Mouse (Mus musculus) liver, embryonic 13.5 days (tissue): ENCODE measurements around the gene Pex14. TPM values are rescaled to one million over a fixed set of nuclear protein-coding genes. Genes with fewer than 3 reads are reported as not detected.

Experiments
- ATAC-seq: fragments of 200-750 bp; cut with Nextera tagmentation; 2 replicates; pipeline ENCODE4 v1.8.0; 2017; ENCODE audit warnings: low read depth, mild to moderate bottlenecking, moderate number of reproducible peaks, moderate library complexity
- DNase-seq: peaks from one replicate; pipeline ENCODE4 v3.0.0; 2022
- H3K27ac ChIP-seq: fragments of 300-500 bp; sonication (generic); 2 replicates; pipeline ENCODE4 v1.5.1; 2015; ENCODE audit warnings: moderate library complexity, mild to moderate bottlenecking, inconsistent platforms
- H3K27me3 ChIP-seq: fragments of 300-500 bp; sonication (generic); 2 replicates; pipeline ENCODE4 v1.6.1; 2015; ENCODE audit warnings: mild to moderate bottlenecking, inconsistent platforms
- H3K36me3 ChIP-seq: fragments of 300-500 bp; sonication (generic); 2 replicates; pipeline ENCODE4 v1.6.1; 2015; ENCODE audit warnings: mild to moderate bottlenecking, inconsistent platforms
- H3K4me1 ChIP-seq: fragments of 300-500 bp; sonication (generic); replicated peaks from 2 replicates; pipeline ENCODE4 v1.6.1; 2015; ENCODE audit warnings: inconsistent platforms
- H3K4me2 ChIP-seq: fragments of 300-500 bp; sonication (generic); 2 replicates; pipeline ENCODE4 v1.6.1; 2015; ENCODE audit warnings: inconsistent platforms, mild to moderate bottlenecking, moderate library complexity
- H3K4me3 ChIP-seq: fragments of 300-500 bp; sonication (generic); replicated peaks from 2 replicates; pipeline ENCODE4 v1.5.1; 2015; ENCODE audit warnings: mild to moderate bottlenecking, inconsistent platforms
- H3K9ac ChIP-seq: fragments of 300-500 bp; sonication (generic); 2 replicates; pipeline ENCODE4 v1.6.1; 2015; ENCODE audit warnings: mild to moderate bottlenecking, inconsistent platforms
- H3K9me3 ChIP-seq: fragments of 300-500 bp; sonication (generic); replicated peaks from 2 replicates; pipeline ENCODE4 v1.6.1; 2016; ENCODE audit warnings: inconsistent platforms
- WGBS: fragments of 180-500 bp; shearing (Covaris S2); methylation state at CpG from one replicate; pipeline ENCODE4 v1.1.7; 2015; ENCODE audit not compliant: insufficient replicate concordance; 5-methylcytosine and 5-hydroxymethylcytosine counted together
- polyA plus RNA-seq: library from polyadenylated mRNA; unstranded; fragments of >200 nt; fragmentation: Nextera tagmentation; extraction: Ambion mirVana; gene quantifications from 2 replicates; pipeline ENCODE4 v1.2.1, GENCODE M21; 2015

Gene Pex14
- polyA plus RNA-seq, 1 experiment from 2014 or later = 27.7 TPM

DNA sequence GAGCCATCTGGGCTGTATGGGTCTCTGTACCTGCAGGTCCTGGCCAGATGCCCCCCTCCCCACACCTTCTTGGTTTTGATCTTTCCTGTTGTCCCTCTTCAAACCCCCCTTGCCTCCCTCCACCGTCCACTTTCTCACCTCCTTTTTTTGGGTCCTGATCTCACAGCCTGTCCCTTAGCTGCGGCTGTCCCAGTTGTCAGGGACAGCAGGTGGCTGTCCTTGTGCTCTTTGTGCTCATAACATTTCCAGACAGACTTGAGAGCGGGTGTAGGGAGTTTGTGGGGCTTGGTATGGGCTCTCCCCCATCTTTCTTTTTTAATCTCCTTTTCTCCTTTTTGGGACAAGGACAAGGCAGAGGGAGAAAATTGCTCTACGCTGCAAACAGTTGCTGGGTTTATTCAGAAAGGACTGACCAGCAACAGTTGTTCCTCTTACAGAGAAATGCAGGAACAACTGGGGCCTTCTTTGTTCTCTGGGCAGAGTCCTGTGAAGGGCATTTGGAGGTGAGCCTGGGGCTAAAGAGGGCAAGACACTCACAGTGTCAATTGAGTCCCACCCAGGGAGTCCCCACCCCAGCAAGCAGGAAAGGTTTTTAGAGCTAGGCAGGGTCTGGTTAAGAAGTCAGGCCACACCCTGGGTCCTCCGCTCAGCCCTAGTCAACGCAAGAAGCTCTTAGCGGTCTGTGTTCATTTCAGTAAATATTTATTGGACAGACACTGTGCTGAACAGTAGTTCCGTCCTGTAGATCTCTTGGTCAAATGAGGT is 186.7 kb downstream of the Pex14 start:
- no peak for DNase-seq
- no peak overlapping the region for H3K4me2 ChIP-seq
- peaks cover 6% of the 10 kb centered on the region; the same call in 1 of the 2 replicates for H3K4me1 ChIP-seq
- H3K9ac ChIP-seq = no peak overlapping the region
- H3K27ac ChIP-seq = no peak overlapping the region
- no peaks in the 10 kb centered on the region for H3K36me3 ChIP-seq
- H3K9me3 ChIP-seq = no peaks in the 10 kb centered on the region
- H3K27me3 ChIP-seq = peaks cover 3% of the 10 kb centered on the region; the same call in 1 of the 2 replicates
- no peak overlapping the region for H3K4me3 ChIP-seq
- 55% methylated on average over 8 of the region's 8 CpGs for WGBS
- ATAC-seq = no peak

DNA sequence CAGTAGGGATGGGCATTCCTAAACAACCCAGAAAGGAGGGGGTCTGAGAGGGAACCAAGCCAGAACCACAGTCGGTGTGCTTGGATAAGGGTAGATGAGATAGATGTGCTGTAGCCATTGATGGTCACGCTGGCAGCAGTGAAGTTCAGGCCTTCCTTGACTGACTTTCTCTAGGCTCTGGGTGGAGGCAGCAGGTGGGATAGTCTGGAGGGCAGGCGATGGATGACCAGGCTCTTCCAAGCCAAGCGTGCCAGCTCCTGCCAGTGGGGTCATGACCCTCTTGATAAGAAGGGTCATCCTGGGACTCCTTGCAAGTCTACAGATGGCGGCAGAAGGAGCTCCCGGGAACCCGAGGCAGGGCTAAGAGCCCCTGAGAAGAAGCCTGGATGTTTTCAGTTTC is 187.5 kb downstream of the Pex14 start:
- Histone ChIP-seq H3K4me2 (no peak overlapping the region), H3K27ac (no peak overlapping the region), H3K36me3 (no peaks in the 10 kb centered on the region), H3K4me3 (no peak overlapping the region), H3K27me3 (0 out of 2 replicates have a peak, but pooled peaks cover 3% of the 10 kb centered on the region), H3K4me1 (peaks cover 6% of the 10 kb centered on the region; the same call in 1 of the 2 replicates), H3K9ac (no peak overlapping the region), H3K9me3 (no peaks in the 10 kb centered on the region)
- ATAC-seq = no peak
- no peak for DNase-seq
- WGBS = 55% methylated on average over 7 of the region's 7 CpGs

Other genes starting within 250 kb of the Pex14 start
- 20.7 and 22.7 TPM in 2 replicates for gene Dffa, start 4.3 kb upstream of the Pex14 start, polyA plus RNA-seq
- not detected in 2 replicates for gene Cort, start 26.9 kb upstream of the Pex14 start, polyA plus RNA-seq
- 20.7 and 24.8 TPM in 2 replicates for gene Cenps, start 37.8 kb upstream of the Pex14 start, polyA plus RNA-seq
- gene Pgd, start 66.9 kb upstream of the Pex14 start, polyA plus RNA-seq = 74.7 and 80.2 TPM in 2 replicates
- gene Kif1b, start 207.8 kb upstream of the Pex14 start, polyA plus RNA-seq = 5.1 and 6.7 TPM in 2 replicates